Mouse (Mus musculus) right cerebral cortex, postnatal 36 days (tissue): ENCODE measurements around the gene Rhbdl1.

Experiments used
- DNase-seq, 2 experiments: peaks; one replicate each; pipeline ENCODE4 v3.0.0; 2022; ENCODE audit warnings: low spot score in 2 of 2, mixed read lengths in 1 of 2

Gene Rhbdl1

GRCm38 (mm10) chr17:25794998-25795397, 42.1 kb downstream of the Rhbdl1 start:
- DNase-seq = no peak

GRCm38 (mm10) chr17:25794197-25794596, 42.9 kb downstream of the Rhbdl1 start:
- no peak for DNase-seq

- DNase-seq = peak; percentile 56 to 66
These were observed 44.5 kb downstream of the Rhbdl1 start, which contains the start of gene Fam173a for GRCm38 (mm10) chr17:25792615-25793014. TSS of gene Fam173a (minus strand) at chr17:25792901.

GRCm38 (mm10) chr17:25791843-25792527, 45.1 kb downstream of the Rhbdl1 start:
- peak; percentile 67 to 69 for DNase-seq

GRCm38 (mm10) chr17:25791320-25791842, 45.7 kb downstream of the Rhbdl1 start:
- DNase-seq = no peak

GRCm38 (mm10) chr17:25786781-25787504, 50.2 kb downstream of the Rhbdl1 start:
- DNase-seq = no peak

GRCm38 (mm10) chr17:25786280-25786679, 50.8 kb downstream of the Rhbdl1 start, which contains the start of gene Ccdc78:
TSS of gene Ccdc78 (plus strand) at chr17:25786580.
- no peak for DNase-seq

- peak; percentile 93 to 94 for DNase-seq
These were observed 51.8 kb downstream of the Rhbdl1 start, which contains the start of gene Haghl for GRCm38 (mm10) chr17:25785281-25785745. TSS of gene Haghl (minus strand) at chr17:25785673.
